Mouse (Mus musculus) hindbrain, embryonic 10.5 days (tissue): ENCODE measurements around the gene Cd7. TPM values are rescaled to one million over a fixed set of nuclear protein-coding genes. Genes with fewer than 3 reads are reported as not detected.

Experiments
- DNase-seq: peaks from one replicate; pipeline ENCODE4 v3.0.0-alpha.2; 2017; ENCODE audit warnings: low spot score
- H3K27ac ChIP-seq: fragments of 300-500 bp; sonication (generic); 2 replicates; pipeline ENCODE4 v1.5.1; 2016; ENCODE audit warnings: mild to moderate bottlenecking, moderate library complexity
- H3K27me3 ChIP-seq: fragments of 300-500 bp; sonication (generic); 2 replicates; pipeline ENCODE4 v1.6.1; 2016; ENCODE audit warnings: mild to moderate bottlenecking; ENCODE audit not compliant: poor library complexity, insufficient read depth, severe bottlenecking
- H3K36me3 ChIP-seq: fragments of 300-500 bp; sonication (generic); 2 replicates; pipeline ENCODE4 v1.6.1; 2016; ENCODE audit warnings: mild to moderate bottlenecking, moderate library complexity
- H3K4me1 ChIP-seq: fragments of 300-500 bp; sonication (generic); replicated peaks from 2 replicates; pipeline ENCODE4 v1.6.1; 2016; ENCODE audit warnings: mild to moderate bottlenecking
- H3K4me3 ChIP-seq: fragments of 300-500 bp; sonication (generic); 2 replicates; pipeline ENCODE4 v1.5.1; 2016; ENCODE audit warnings: mild to moderate bottlenecking, moderate library complexity
- H3K9me3 ChIP-seq: fragments of 300-500 bp; sonication (generic); 2 replicates; pipeline ENCODE4 v1.6.1; 2016; ENCODE audit warnings: mild to moderate bottlenecking, moderate library complexity
- WGBS: fragments of 180-500 bp; shearing (Covaris S2); methylation state at CpG from one replicate; pipeline ENCODE4 v1.1.7; 2016; 5-methylcytosine and 5-hydroxymethylcytosine counted together
- polyA plus RNA-seq: library from polyadenylated mRNA; unstranded; fragments of >200 nt; fragmentation: Nextera tagmentation; extraction: Ambion mirVana; gene quantifications from 2 replicates; pipeline ENCODE4 v1.2.1, GENCODE M21; 2016

Cd7 gene
- polyA plus RNA-seq, 1 experiment from 2014 or later = not detected

DNA sequence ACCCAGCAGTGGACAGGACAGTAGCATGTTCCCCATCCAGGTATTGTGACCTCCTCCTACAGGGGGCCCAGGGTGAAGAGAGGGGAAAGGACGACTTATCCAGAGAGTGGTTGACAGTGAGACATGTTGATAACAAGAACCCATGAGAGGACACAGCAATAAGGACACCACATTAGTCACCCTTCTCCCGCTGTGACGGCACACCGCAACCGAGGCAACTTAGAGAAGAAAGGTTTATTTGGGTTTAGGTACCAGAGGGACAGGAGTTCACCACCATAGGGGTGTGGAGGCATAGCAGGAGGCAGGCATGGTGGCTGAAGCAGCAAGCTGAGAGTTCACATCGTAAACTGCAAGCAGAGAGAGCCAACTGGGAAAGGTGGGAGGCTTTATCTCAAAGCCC, 33.0 kb downstream of the Cd7 start:
- Histone ChIP-seq H3K27me3 (no peaks in the 10 kb centered on the region), H3K9me3 (no peaks in the 10 kb centered on the region), H3K27ac (no peak overlapping the region), H3K36me3 (no peaks in the 10 kb centered on the region), H3K4me1 (no peaks in the 10 kb centered on the region), H3K4me3 (no peak overlapping the region)
- WGBS = 77% methylated on average over 6 of the region's 6 CpGs
- no peak for DNase-seq

DNA sequence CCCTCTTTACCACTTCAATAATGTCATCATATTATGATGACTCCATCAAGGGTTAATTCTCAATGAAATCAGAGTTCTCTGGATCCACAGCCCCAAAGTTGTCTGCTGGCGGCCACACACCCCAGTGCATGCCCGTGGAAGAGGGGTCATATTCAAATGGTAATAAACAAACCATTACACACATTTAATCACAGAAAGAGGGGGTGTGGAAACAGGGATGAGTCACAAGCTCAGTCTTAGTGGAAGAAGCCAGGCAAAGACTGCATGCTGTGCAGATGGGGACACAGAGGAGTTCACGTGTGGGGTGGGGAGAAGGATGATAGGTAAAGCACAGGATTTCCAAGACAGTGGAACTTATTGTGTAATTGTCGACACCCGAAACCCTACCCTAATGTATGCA, 34.9 kb downstream of the Cd7 start:
- no peak for DNase-seq
- Histone ChIP-seq H3K36me3 (peaks cover 2% of the 10 kb centered on the region), H3K4me1 (no peaks in the 10 kb centered on the region), H3K9me3 (no peaks in the 10 kb centered on the region), H3K27ac (no peak overlapping the region), H3K4me3 (no peak overlapping the region), H3K27me3 (no peaks in the 10 kb centered on the region)
- WGBS = 71% methylated on average over 5 of the region's 5 CpGs

GRCm38 (mm10) chr11:121001966-121002365, 37.3 kb downstream of the Cd7 start:
- no peak overlapping the region for H3K4me3 ChIP-seq
- H3K9me3 ChIP-seq = no peaks in the 10 kb centered on the region
- DNase-seq = no peak
- H3K27me3 ChIP-seq = no peaks in the 10 kb centered on the region
- H3K4me1 ChIP-seq = no peaks in the 10 kb centered on the region
- H3K36me3 ChIP-seq = peaks cover 18% of the 10 kb centered on the region
- 74% methylated on average over 4 of the region's 4 CpGs for WGBS
- no peak overlapping the region for H3K27ac ChIP-seq

GRCm38 (mm10) chr11:120994741-120995140, 44.5 kb downstream of the Cd7 start:
- Histone ChIP-seq H3K27ac (no peak overlapping the region), H3K4me1 (peaks cover 24% of the 10 kb centered on the region), H3K27me3 (no peaks in the 10 kb centered on the region), H3K9me3 (no peaks in the 10 kb centered on the region), H3K4me3 (no peak overlapping the region), H3K36me3 (peaks cover 23% of the 10 kb centered on the region)
- WGBS = 84% methylated on average over 6 of the region's 6 CpGs
- DNase-seq = no peak

- H3K36me3 ChIP-seq = peaks cover 18% of the 10 kb centered on the region; the same call in 1 of the 2 replicates
- H3K4me3 ChIP-seq = no peak overlapping the region
- no peaks in the 10 kb centered on the region for H3K27me3 ChIP-seq
- H3K4me1 ChIP-seq = peaks cover 36% of the 10 kb centered on the region
- H3K9me3 ChIP-seq = no peaks in the 10 kb centered on the region
- DNase-seq = no peak
- no peak overlapping the region for H3K27ac ChIP-seq
- 94% methylated on average over 5 of the region's 5 CpGs for WGBS
Measured at GRCm38 (mm10) chr11:120993586-120993985, 45.6 kb downstream of the Cd7 start.

DNA sequence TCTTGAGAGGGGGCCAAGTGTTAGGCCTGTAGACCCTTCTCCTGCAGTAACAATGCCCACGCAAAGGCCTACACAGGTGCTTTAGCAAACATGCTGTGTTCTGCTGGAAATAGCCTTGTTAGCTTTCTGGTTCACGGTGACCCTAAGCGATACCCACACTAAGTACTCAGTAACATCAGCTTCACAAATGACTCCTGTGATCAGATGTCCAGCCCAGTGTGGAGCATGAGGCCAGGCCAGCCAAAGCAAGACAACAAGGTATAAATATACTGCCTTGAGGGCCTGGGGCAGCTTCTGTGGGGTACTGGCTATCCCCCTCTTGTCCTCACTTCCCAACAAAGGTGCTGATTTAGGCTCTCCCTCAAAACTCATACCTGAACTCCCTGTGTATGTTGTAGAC, 46.1 kb downstream of the Cd7 start:
- DNase-seq = no peak
- H3K36me3 ChIP-seq = peaks cover 23% of the 10 kb centered on the region; the same call in 1 of the 2 replicates
- H3K9me3 ChIP-seq = no peaks in the 10 kb centered on the region
- H3K4me1 ChIP-seq = peaks cover 41% of the 10 kb centered on the region
- no peaks in the 10 kb centered on the region for H3K27me3 ChIP-seq
- H3K27ac ChIP-seq = no peak overlapping the region
- no peak overlapping the region for H3K4me3 ChIP-seq
- 98% methylated on average over 3 of the region's 3 CpGs for WGBS

GRCm38 (mm10) chr11:120991791-120992190, 47.4 kb downstream of the Cd7 start:
- Histone ChIP-seq H3K27me3 (no peaks in the 10 kb centered on the region), H3K4me1 (peaks cover 48% of the 10 kb centered on the region), H3K27ac (peak overlapping the region; percentile 99), H3K9me3 (no peaks in the 10 kb centered on the region), H3K4me3 (peak overlapping the region; percentile 92), H3K36me3 (peaks cover 25% of the 10 kb centered on the region)
- WGBS = 75% methylated on average over 3 of the region's 3 CpGs
- DNase-seq = no peak

- peak; percentile 99 for DNase-seq
- WGBS = under 1% methylated on average over 59 of the region's 59 CpGs
Measured at GRCm38 (mm10) chr11:120990951-120991526, 48.2 kb downstream of the Cd7 start, which contains the start of gene Csnk1d. Csnk1d (minus strand) TSS chr11:120991330.

DNA sequence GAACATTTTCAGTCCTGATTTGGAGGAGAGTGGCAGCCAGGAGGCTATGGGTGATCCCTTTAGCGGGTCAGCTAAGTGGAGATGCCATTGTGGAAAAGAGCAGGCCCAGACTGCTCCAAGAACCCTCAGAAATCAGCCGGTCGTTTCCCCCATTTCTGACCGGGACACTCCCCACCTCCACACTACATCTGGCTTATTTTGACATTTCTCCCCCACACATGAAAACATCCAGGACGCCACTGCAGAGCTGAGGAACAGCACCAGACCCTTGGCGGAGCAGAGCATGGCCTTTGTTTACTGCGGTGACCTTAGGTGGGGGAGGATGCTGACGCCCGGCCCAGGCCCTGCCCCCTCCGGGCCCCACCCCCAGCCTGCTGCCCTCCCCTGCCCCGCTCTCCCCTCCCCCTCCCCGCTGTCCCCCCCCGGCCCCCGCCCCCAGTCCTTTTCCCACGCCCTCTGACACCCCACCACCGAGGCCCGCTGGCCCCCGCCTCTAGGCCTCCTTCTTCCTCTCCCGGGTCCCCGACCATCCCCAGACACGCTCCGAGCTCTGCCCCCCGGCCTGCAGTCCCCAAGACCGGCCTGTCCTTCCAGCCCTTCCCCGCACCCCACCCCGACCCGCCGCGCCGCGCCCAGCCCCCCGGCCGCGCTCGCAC, 49.0 kb downstream of the Cd7 start:
- 1% methylated on average over 27 of the region's 35 CpGs for WGBS
- no peaks in the 10 kb centered on the region for H3K9me3 ChIP-seq
- peak; percentile 65 for DNase-seq

More at GRCm38 (mm10) chr11:120990951-120991526, 48.2 kb downstream of the Cd7 start, which contains the start of gene Csnk1d:
- Histone ChIP-seq H3K9me3 (no peaks in the 10 kb centered on the region), H3K36me3 (peaks cover 29% of the 10 kb centered on the region), H3K27ac (peak within 1 kb of the TSS; percentile 99), H3K27me3 (no peaks in the 10 kb centered on the region), H3K4me1 (peaks cover 48% of the 10 kb centered on the region), H3K4me3 (peak within 1 kb of the TSS; percentile 92)

DNA sequence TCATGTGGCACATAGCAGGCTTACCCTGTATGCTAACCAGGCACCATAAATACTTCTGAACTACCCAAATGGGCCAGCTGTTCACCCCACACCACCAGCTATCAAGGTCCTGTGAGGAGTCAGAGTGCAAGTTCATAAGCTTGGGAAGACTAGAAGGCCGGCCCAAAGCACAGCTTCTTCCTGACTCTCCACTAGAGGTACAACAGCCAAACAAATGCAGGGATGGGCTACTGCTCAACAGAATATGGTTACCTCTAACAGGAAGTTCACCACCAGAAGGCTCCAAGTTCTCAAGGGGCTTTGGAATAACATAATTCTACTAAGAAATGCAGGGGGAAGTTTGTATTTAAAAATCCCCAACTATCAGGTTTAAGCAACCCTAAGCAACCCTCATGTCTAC, 49.7 kb downstream of the Cd7 start:
- DNase-seq = no peak
- peaks cover 44% of the 10 kb centered on the region for H3K36me3 ChIP-seq
- H3K27ac ChIP-seq = peak overlapping the region; percentile 99
- H3K4me3 ChIP-seq = peak overlapping the region; percentile 92
- no peaks in the 10 kb centered on the region for H3K9me3 ChIP-seq
- 39% methylated on average over 1 of the region's 1 CpGs for WGBS
- no peaks in the 10 kb centered on the region for H3K27me3 ChIP-seq
- peaks cover 47% of the 10 kb centered on the region for H3K4me1 ChIP-seq

More for the DNA sequence above, 49.0 kb downstream of the Cd7 start:
- H3K36me3 ChIP-seq = peaks cover 37% of the 10 kb centered on the region
- H3K27me3 ChIP-seq = no peaks in the 10 kb centered on the region
- H3K27ac ChIP-seq = peak overlapping the region; percentile 99
- H3K4me3 ChIP-seq = peak overlapping the region; percentile 92
- H3K4me1 ChIP-seq = peaks cover 48% of the 10 kb centered on the region

GRCm38 (mm10) chr11:120988410-120988809, 50.8 kb downstream of the Cd7 start:
- no peak for DNase-seq
- Histone ChIP-seq H3K4me1 (peaks cover 44% of the 10 kb centered on the region), H3K9me3 (no peaks in the 10 kb centered on the region), H3K27ac (no peak overlapping the region), H3K27me3 (no peaks in the 10 kb centered on the region), H3K4me3 (peak overlapping the region; percentile 92), H3K36me3 (peaks cover 55% of the 10 kb centered on the region)
- WGBS = 80% methylated on average over 4 of the region's 4 CpGs

GRCm38 (mm10) chr11:120987608-120988007, 51.6 kb downstream of the Cd7 start:
- Histone ChIP-seq H3K4me1 (peaks cover 37% of the 10 kb centered on the region), H3K9me3 (no peaks in the 10 kb centered on the region), H3K27me3 (no peaks in the 10 kb centered on the region), H3K36me3 (peaks cover 63% of the 10 kb centered on the region), H3K4me3 (no peak overlapping the region), H3K27ac (no peak overlapping the region)
- WGBS = 86% methylated on average over 3 of the region's 3 CpGs
- DNase-seq = no peak
